Mouse (Mus musculus): ENCODE measurements around the gene Mipep. TPM values are rescaled to one million over a fixed set of nuclear protein-coding genes. Genes with fewer than 3 reads are reported as not detected.

Gene Mipep
- total and polyA plus RNA-seq, 3 experiments, result 19.1 to 26.4 TPM; not detected in 1

DNA sequence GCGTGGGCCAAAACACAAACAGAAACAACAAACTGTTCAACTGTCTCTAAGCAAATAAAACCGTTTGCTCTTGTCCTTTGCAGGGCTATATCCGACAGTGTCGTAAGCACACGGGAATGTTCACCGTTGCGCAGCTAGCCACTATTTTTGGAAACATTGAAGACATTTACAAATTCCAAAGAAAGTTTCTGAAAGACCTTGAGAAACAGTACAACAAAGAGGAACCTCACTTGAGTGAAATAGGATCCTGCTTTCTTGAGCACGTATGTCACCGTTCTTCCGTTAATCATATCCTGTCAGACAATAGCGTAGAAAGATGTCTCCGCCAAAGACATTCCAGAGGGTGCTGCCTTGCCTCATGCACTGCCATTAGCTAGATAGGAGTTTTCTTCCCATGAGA is 34.5 kb upstream of the Mipep start:
- Histone ChIP-seq H3K9ac (ENCODE audit: control insufficient read depth, low read depth, low read length, poor library complexity, severe bottlenecking) (no peak overlapping the region), H3K79me2 (ENCODE audit: control insufficient read depth, insufficient read depth, low read length, poor library complexity) (no peaks in the 10 kb centered on the region), H3K9me3 (replicated peaks; ENCODE audit: insufficient read depth, low read length) (no peaks in the 10 kb centered on the region), H3K27ac (ENCODE audit: control insufficient read depth, low read depth, low read length) (no peak overlapping the region), H3K36me3 (ENCODE audit: control insufficient read depth in 1 of 2, insufficient read depth in 2 of 2, low read length in 2 of 2) (no peaks in the 10 kb centered on the region), H3K27me3 (ENCODE audit: control insufficient read depth in 1 of 2, insufficient read depth in 2 of 2, low read length in 2 of 2) (no peaks in the 10 kb centered on the region), H3K4me3 (ENCODE audit: control insufficient read depth in 1 of 2, insufficient read depth in 1 of 2, low read depth in 2 of 2, low read length in 2 of 2) (no peak overlapping the region), H3K4me1 (ENCODE audit: control insufficient read depth in 1 of 2, insufficient read depth in 2 of 2, low read length in 2 of 2) (no peaks in the 10 kb centered on the region)
- no peak for DNase-seq (ENCODE audit: low read depth, low spot score)
- TF ChIP-seq RAD21 (IDR thresholded peaks at IDR 0.05; ENCODE audit: low read depth, low read length), result no peak
- no peak for TF ChIP-seq USF1 (IDR thresholded peaks at IDR 0.05; ENCODE audit: low read depth, low read length)
- TF ChIP-seq MYB (IDR thresholded peaks at IDR 0.05; ENCODE audit: low read depth, low read length), result no peak
- no peak for TF ChIP-seq UBTF (IDR thresholded peaks at IDR 0.05; ENCODE audit: borderline replicate concordance, insufficient read depth, low read depth, low read length)
- TF ChIP-seq MYC (IDR thresholded peaks at IDR 0.05; ENCODE audit: low read depth, low read length), result no peak
- TF ChIP-seq TBP (IDR thresholded peaks at IDR 0.05; ENCODE audit: low read depth, low read length), result no peak

DNA sequence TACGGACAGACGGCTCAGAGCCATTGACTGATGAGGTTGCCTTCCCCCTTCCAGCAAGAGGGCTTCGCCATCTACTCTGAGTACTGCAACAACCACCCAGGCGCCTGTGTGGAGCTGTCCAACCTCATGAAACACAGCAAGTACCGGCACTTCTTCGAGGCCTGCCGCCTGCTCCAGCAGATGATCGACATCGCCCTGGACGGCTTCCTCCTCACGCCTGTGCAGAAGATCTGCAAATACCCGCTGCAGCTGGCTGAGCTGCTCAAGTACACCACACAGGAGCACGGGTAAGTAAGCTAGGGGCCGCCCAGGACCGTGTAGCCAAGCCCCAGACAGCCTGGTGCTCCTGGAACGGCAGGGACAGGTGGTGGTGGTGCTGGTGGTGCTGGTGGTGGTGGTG is 32.8 kb upstream of the Mipep start:
- no peaks in the 10 kb centered on the region for H3K36me3 ChIP-seq (ENCODE audit: control insufficient read depth in 1 of 2, insufficient read depth in 2 of 2, low read length in 2 of 2)

More for the DNA sequence above, 32.8 kb upstream of the Mipep start:
- H3K4me3 ChIP-seq (ENCODE audit: control insufficient read depth in 1 of 2, insufficient read depth in 1 of 2, low read depth in 2 of 2, low read length in 2 of 2), result no peak overlapping the region
- H3K27me3 ChIP-seq (ENCODE audit: control insufficient read depth in 1 of 2, insufficient read depth in 2 of 2, low read length in 2 of 2), result no peaks in the 10 kb centered on the region
- H3K27ac ChIP-seq (ENCODE audit: control insufficient read depth, low read depth, low read length), result no peak overlapping the region
- TF ChIP-seq CTCF (IDR thresholded peaks at IDR 0.05 in 2 of 3, conservative IDR thresholded peaks at IDR 0.05 in 1 of 3; ENCODE audit: control insufficient read depth in 1 of 3, insufficient read depth in 1 of 3, low read depth in 2 of 3, low read length in 3 of 3, poor library complexity in 1 of 3, severe bottlenecking in 1 of 3) (no peak), ZKSCAN1 (IDR thresholded peaks at IDR 0.05; ENCODE audit: low read depth, low read length) (no peak), SMC3 (IDR thresholded peaks at IDR 0.05; ENCODE audit: low read depth, low read length) (no peak), GABPA (IDR thresholded peaks at IDR 0.05; ENCODE audit: low read depth, low read length) (no peak), POLR2AphosphoS5 (IDR thresholded peaks at IDR 0.05; ENCODE audit: borderline replicate concordance, low read depth, low read length) (no peak), ZNF384 (IDR thresholded peaks at IDR 0.05; ENCODE audit: low read depth, low read length) (no peak), E2F4 (IDR thresholded peaks at IDR 0.05; ENCODE audit: borderline replicate concordance, low read depth, low read length) (no peak), CHD2 (IDR thresholded peaks at IDR 0.05; ENCODE audit: low read length) (no peak), MAX (IDR thresholded peaks at IDR 0.05; ENCODE audit: low read length) (no peak), NELFE (IDR thresholded peaks at IDR 0.05; ENCODE audit: low read depth, low read length) (no peak), JUND (IDR thresholded peaks at IDR 0.05; ENCODE audit: low read depth, low read length) (no peak), HCFC1 (IDR thresholded peaks at IDR 0.05; ENCODE audit: low read depth, low read length) (no peak), ELF1 (IDR thresholded peaks at IDR 0.05; ENCODE audit: low read depth, low read length) (no peak), EP300 (IDR thresholded peaks at IDR 0.05; ENCODE audit: low read depth in 1 of 2, low read length in 2 of 2) (no peak), MYC (IDR thresholded peaks at IDR 0.05; ENCODE audit: low read depth, low read length) (no peak), RCOR1 (IDR thresholded peaks at IDR 0.05; ENCODE audit: low read depth, low read length) (no peak), TAL1 (IDR thresholded peaks at IDR 0.05; ENCODE audit: low read length) (no peak), POLR2A (IDR thresholded peaks at IDR 0.05; ENCODE audit: control insufficient read depth in 1 of 2, insufficient read depth in 1 of 2, low read depth in 1 of 2, low read length in 2 of 2, poor library complexity in 1 of 2) (no peak), POLR2AphosphoS2 (IDR thresholded peaks at IDR 0.05; ENCODE audit: low read length) (no peak)
- no peaks in the 10 kb centered on the region for H3K79me2 ChIP-seq (ENCODE audit: control insufficient read depth, insufficient read depth, low read length, poor library complexity)
- H3K4me1 ChIP-seq (ENCODE audit: control insufficient read depth in 1 of 2, insufficient read depth in 2 of 2, low read length in 2 of 2), result no peaks in the 10 kb centered on the region
- H3K9ac ChIP-seq (ENCODE audit: control insufficient read depth, low read depth, low read length, poor library complexity, severe bottlenecking), result no peak overlapping the region
- no peak for DNase-seq (ENCODE audit: low read depth, low spot score)
- H3K9me3 ChIP-seq (replicated peaks; ENCODE audit: insufficient read depth, low read length), result no peaks in the 10 kb centered on the region

Measured in MEL (cell line).